Mouse (Mus musculus) lung, adult 2 months (tissue): ENCODE measurements around the gene Sulf2. TPM values are rescaled to one million over a fixed set of nuclear protein-coding genes. Genes with fewer than 3 reads are reported as not detected.

Experiments
- DNase-seq: peaks from one replicate; pipeline ENCODE4 v3.0.0; 2022
- H3K4me1 ChIP-seq: fragments of 200-500 bp; 2 replicates; pipeline ENCODE4 v1.6.1; 2011; ENCODE audit warnings: low read length; ENCODE audit not compliant: control insufficient read depth, insufficient read depth
- H3K4me3 ChIP-seq: fragments of 200-500 bp; replicated peaks from 2 replicates; pipeline ENCODE3; 2011; ENCODE audit warnings: low read depth, mild to moderate bottlenecking, control low read depth, low read length; ENCODE audit errors: extremely low read depth
- CTCF ChIP-seq: fragments of 200-500 bp; IDR thresholded peaks from 2 replicates; pipeline ENCODE4 v1.5.1; 2011; ENCODE audit warnings: mild to moderate bottlenecking, low read length, control low read depth; ENCODE audit not compliant: insufficient read depth
- POLR2A ChIP-seq: fragments of 200-500 bp; IDR thresholded peaks from 2 replicates; pipeline ENCODE4 v1.6.1; 2011; ENCODE audit warnings: low read depth, mild to moderate bottlenecking, control low read depth, low read length, borderline replicate concordance; ENCODE audit errors: extremely low read depth
- WGBS: fragments of 180-500 bp; shearing (Covaris S2); methylation state at CpG from one replicate; pipeline ENCODE4 v1.1.7; 2018; 5-methylcytosine and 5-hydroxymethylcytosine counted together
- polyA plus RNA-seq: library from polyadenylated mRNA; depleted of rRNA; stranded (reverse); fragments of >200 nt; gene quantifications from 2 replicates; pipeline ENCODE4 v1.2.3, GENCODE M21; 2012

Gene Sulf2
- polyA plus RNA-seq, 1 experiment = 37.6 TPM

DNA sequence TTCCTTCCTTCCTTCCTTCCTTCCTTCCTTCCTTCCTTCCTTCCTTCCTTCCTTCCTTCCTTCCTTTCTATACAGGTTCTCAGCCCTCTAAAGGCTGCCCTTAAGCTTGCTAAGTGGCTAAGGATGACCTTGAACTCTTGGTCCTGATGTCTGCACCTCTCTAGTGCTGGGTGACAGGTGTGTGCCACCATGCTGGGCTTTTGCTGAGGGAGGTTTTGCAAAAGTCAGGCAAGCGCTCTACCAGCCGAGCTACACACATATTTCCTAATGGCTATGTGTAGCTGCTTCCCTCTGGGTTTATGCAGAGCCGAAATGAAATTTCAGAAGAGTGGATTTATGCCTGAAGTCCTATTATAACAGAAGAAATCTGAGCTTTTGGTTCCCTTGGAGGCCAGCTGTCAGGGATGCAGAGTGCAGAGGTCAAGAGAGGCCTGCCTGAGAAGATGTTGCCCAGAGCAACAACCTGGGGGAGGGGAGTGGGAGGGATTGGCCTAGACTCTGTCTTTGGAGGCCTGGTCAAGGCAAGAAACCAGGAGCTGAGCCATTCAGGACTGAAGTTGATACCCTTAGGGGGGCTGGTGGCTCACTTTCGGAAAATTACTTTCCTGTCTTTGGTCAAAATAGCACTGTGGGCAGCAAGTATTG, 24.1 kb upstream of the Sulf2 start:
- DNase-seq = no peak
- WGBS = 80% methylated on average over 4 of the region's 4 CpGs
- TF ChIP-seq POLR2A (no peak), CTCF (no peak)
- no peak overlapping the region for H3K4me3 ChIP-seq
- H3K4me1 ChIP-seq = peaks cover 8% of the 10 kb centered on the region; the same call in 1 of the 2 replicates

GRCm38 (mm10) chr2:166175552-166176136, 20.2 kb upstream of the Sulf2 start:
- DNase-seq = no peak
- H3K4me1 ChIP-seq = peaks cover 8% of the 10 kb centered on the region; the same call in 1 of the 2 replicates
- 53% methylated on average over 8 of the region's 8 CpGs for WGBS

GRCm38 (mm10) chr2:166175145-166175544, 19.7 kb upstream of the Sulf2 start:
- no peak for DNase-seq
- no peak for TF ChIP-seq POLR2A
- no peak for TF ChIP-seq CTCF
- Histone ChIP-seq H3K4me1 (peaks cover 5% of the 10 kb centered on the region; the same call in 1 of the 2 replicates), H3K4me3 (no peak overlapping the region)
- 25% methylated on average over 3 of the region's 3 CpGs for WGBS

More at GRCm38 (mm10) chr2:166175552-166176136, 20.2 kb upstream of the Sulf2 start:
- TF ChIP-seq POLR2A (no peak), CTCF (no peak)
- no peak overlapping the region for H3K4me3 ChIP-seq

DNA sequence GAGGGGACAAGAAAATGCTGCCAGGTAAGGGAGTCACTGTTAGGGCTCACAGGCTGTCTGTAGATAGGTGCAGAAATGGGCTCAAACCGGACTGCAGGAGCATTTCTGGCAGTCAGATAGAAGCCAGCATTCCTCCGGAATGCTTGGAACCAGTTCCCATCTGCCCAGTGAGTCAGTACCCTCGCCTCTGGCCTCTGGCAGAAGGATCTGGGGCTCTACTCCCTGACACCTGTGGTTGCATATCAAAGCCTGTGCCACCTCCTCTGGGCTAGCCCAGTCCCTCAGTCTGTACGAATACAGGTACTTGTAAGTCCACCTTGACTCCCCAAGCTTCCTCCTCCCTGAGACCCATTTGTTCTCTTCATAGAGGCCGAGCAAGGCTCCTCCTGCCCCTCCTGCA, 17.7 kb upstream of the Sulf2 start:
- DNase-seq = no peak
- Histone ChIP-seq H3K4me1 (no peaks in the 10 kb centered on the region), H3K4me3 (no peak overlapping the region)
- WGBS = 74% methylated on average over 5 of the region's 5 CpGs
- TF ChIP-seq CTCF = no peak
- TF ChIP-seq POLR2A = no peak

DNA sequence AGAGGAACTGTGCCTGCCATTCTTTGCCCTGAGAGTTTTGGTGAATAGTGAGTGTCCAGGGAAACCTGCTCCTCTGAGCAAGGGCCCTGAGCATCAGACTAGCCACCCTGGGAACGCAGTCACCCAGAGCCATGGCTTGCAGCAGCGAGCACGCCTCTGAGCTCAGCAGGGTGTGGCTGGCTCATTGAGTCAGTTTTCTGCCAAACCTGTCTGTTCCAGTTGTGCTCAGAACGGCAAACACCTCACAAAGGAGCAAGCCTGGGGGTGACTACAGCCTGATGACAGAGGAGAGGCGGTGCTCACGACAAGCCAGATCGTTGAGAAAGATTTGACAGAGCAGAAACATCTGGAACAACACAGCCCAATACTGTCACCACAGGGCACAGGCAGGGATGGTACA, 14.7 kb upstream of the Sulf2 start:
- no peaks in the 10 kb centered on the region for H3K4me1 ChIP-seq
- no peak for TF ChIP-seq POLR2A
- TF ChIP-seq CTCF = no peak
- no peak for DNase-seq
- WGBS = 44% methylated on average over 7 of the region's 7 CpGs
- H3K4me3 ChIP-seq = no peak overlapping the region

DNA sequence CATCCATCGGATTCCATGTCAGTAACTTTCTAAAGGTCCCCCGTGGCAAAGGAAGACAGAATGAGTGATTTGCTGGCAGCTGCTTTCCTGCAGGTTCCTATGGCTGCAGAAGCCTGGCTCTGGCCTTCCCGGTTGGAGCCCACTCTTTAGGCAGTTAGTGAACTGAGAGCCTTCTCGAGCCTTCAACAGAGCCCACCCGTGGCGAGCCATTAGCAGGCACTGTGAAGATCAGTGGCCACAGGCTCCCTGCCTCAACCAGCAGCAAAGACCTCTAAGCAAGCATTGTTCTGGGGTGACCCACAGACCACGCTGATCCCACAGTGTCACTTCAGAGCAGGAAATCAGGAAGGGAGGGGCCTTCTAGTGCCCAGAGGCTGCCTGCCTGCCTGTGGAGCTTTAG, 13.4 kb upstream of the Sulf2 start:
- no peak for DNase-seq
- WGBS = 67% methylated on average over 7 of the region's 7 CpGs
- TF ChIP-seq POLR2A (no peak), CTCF (no peak)
- no peaks in the 10 kb centered on the region for H3K4me1 ChIP-seq
- no peak overlapping the region for H3K4me3 ChIP-seq

DNA sequence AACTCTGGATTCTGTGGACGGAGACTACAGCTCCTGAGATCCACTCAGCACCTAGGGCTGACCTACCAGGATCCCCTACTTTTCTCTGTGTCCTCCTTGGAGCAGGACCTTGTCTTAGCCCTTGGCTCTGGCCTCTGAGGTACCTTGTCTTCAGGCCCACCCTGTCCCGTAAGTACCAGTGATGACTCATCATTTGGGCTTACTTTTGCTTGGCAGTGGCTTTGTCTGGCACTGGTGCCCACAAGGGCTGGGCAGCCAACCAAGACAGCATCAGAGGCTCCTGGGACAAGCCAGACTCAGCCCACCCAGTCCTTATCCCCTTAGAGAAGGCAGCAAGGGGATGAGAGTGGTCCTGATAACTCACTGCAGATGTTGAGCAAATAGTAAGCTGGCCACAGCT, 11.9 kb upstream of the Sulf2 start:
- H3K4me1 ChIP-seq = no peaks in the 10 kb centered on the region
- TF ChIP-seq POLR2A (no peak), CTCF (no peak)
- H3K4me3 ChIP-seq = no peak overlapping the region
- no peak for DNase-seq
- WGBS = 74% methylated on average over 2 of the region's 2 CpGs

GRCm38 (mm10) chr2:166165396-166165795, 9.9 kb upstream of the Sulf2 start:
- 74% methylated on average over 7 of the region's 7 CpGs for WGBS
- TF ChIP-seq CTCF (no peak), POLR2A (no peak)
- no peak for DNase-seq
- H3K4me3 ChIP-seq = no peak overlapping the region
- no peaks in the 10 kb centered on the region for H3K4me1 ChIP-seq

GRCm38 (mm10) chr2:166164601-166165000, 9.1 kb upstream of the Sulf2 start:
- no peaks in the 10 kb centered on the region for H3K4me1 ChIP-seq
- 90% methylated on average over 1 of the region's 1 CpGs for WGBS

GRCm38 (mm10) chr2:166163917-166164316, 8.5 kb upstream of the Sulf2 start:
- 93% methylated on average over 6 of the region's 6 CpGs for WGBS

More at GRCm38 (mm10) chr2:166164601-166165000, 9.1 kb upstream of the Sulf2 start:
- DNase-seq = no peak
- no peak for TF ChIP-seq CTCF
- no peak for TF ChIP-seq POLR2A
- H3K4me3 ChIP-seq = no peak overlapping the region

More at GRCm38 (mm10) chr2:166163917-166164316, 8.5 kb upstream of the Sulf2 start:
- H3K4me1 ChIP-seq = no peaks in the 10 kb centered on the region
- no peak for DNase-seq
- no peak overlapping the region for H3K4me3 ChIP-seq
- TF ChIP-seq POLR2A (no peak), CTCF (no peak)
